Mouse (Mus musculus) inflammation-experienced regulatory T-cells, adult 6 months (primary cell): ENCODE results near the gene Cox8c. TPM values are rescaled to one million over a fixed set of nuclear protein-coding genes. Genes with fewer than 3 reads are reported as not detected.

Experiments
- polyA plus RNA-seq, 3 experiments: library from polyadenylated mRNA; unstranded; fragments of 100-300 nt; shearing (Covaris generic); gene quantifications; one replicate each; pipeline ENCODE4 v1.2.1; 2017

Gene Cox8c
- polyA plus RNA-seq, 3 experiments from 2014 or later, result not detected

Other genes with a start within 250 kb of the Cox8c start
- gene Itpk1, start 194.4 kb upstream of the Cox8c start, polyA plus RNA-seq, result 10 to 100 TPM; 13.4 to 31.0 (median 14.1) TPM
- 1 to 10 TPM; 4.7 to 6.9 (median 6.2) TPM for gene Moap1, start 155.7 kb upstream of the Cox8c start, polyA plus RNA-seq
- 10 to 100 TPM in 1 of 3 experiments, 1 to 10 TPM in 2; 7.7 to 10.5 (median 9.7) TPM for gene Tmem251, start 155.6 kb upstream of the Cox8c start, polyA plus RNA-seq
- gene Gm28051, start 141.6 kb upstream of the Cox8c start, polyA plus RNA-seq, result not detected
- gene Gon7, start 141.5 kb upstream of the Cox8c start, polyA plus RNA-seq, result 10 to 100 TPM; 25.6 to 36.4 (median 26.0) TPM
- gene Ubr7, start 141.3 kb upstream of the Cox8c start, polyA plus RNA-seq, result 10 to 100 TPM; 22.6 to 27.0 (median 23.5) TPM
- gene Gm20604, start 140.6 kb upstream of the Cox8c start, polyA plus RNA-seq, result 10 to 100 TPM in 1 of 3 experiments, 1 to 10 TPM in 2; 6.8 to 11.4 (median 8.3) TPM
- gene Btbd7, start 20.8 kb upstream of the Cox8c start, polyA plus RNA-seq, result 10 to 100 TPM in 2 of 3 experiments, 1 to 10 TPM in 1; 7.4 to 13.8 (median 10.4) TPM
- under 1 TPM; 0.19 to 0.38 (median 0.22) TPM for gene Unc79, start 49.5 kb downstream of the Cox8c start, polyA plus RNA-seq